Mouse (Mus musculus) spleen, adult 2 months (tissue): ENCODE measurements around the gene Hist2h2ac. TPM values are rescaled to one million over a fixed set of nuclear protein-coding genes. Genes with fewer than 3 reads are reported as not detected.
A peak's percentile ranks its signal among the peaks of the same experiment; 100 is the strongest.
"Not testable (repeated sequence)": the region's sequence is repeated elsewhere in the genome, so short reads cannot be mapped to it uniquely, and the experiment has no call there.

ENCODE experiments used
- DNase-seq, 2 experiments: peaks; one replicate each; pipeline versions ENCODE4 v3.0.0 to v3.0.0-alpha.2; 2012 to 2021; ENCODE audit warnings: low spot score in 2 of 2, low read depth in 1 of 2
- H3K27ac ChIP-seq: fragments of 200-500 bp; 2 replicates; pipeline ENCODE4 v1.5.1; 2012; ENCODE audit warnings: low read length, inconsistent platforms; ENCODE audit not compliant: insufficient read depth
- H3K27me3 ChIP-seq: fragments of 200-500 bp; 2 replicates; pipeline ENCODE4 v1.6.1; 2012; ENCODE audit warnings: mild to moderate bottlenecking, moderate library complexity, low read length, inconsistent platforms; ENCODE audit not compliant: control insufficient read depth, insufficient read depth
- H3K36me3 ChIP-seq: fragments of 200-500 bp; 2 replicates; pipeline ENCODE4 v1.6.1; 2012; ENCODE audit warnings: mild to moderate bottlenecking, low read length, inconsistent platforms; ENCODE audit not compliant: control insufficient read depth, insufficient read depth
- H3K4me1 ChIP-seq: fragments of 200-500 bp; 2 replicates; pipeline ENCODE4 v1.6.1; 2011; ENCODE audit warnings: inconsistent platforms; ENCODE audit not compliant: control insufficient read depth, insufficient read depth, insufficient read length
- H3K4me3 ChIP-seq: fragments of 200-500 bp; 2 replicates; pipeline ENCODE4 v1.5.1; 2011; ENCODE audit warnings: mild to moderate bottlenecking, inconsistent platforms; ENCODE audit not compliant: insufficient read depth, insufficient read length; ENCODE audit errors: extremely low read depth
- CTCF ChIP-seq: fragments of 200-500 bp; IDR thresholded peaks from 2 replicates; pipeline ENCODE4 v1.5.1; 2011; ENCODE audit warnings: mild to moderate bottlenecking, inconsistent platforms; ENCODE audit not compliant: insufficient read depth, insufficient read length, insufficient replicate concordance; ENCODE audit errors: extremely low read depth
- POLR2A ChIP-seq: fragments of 200-500 bp; IDR thresholded peaks from 2 replicates; pipeline ENCODE4 v1.6.1; 2011; ENCODE audit warnings: low read depth, low read length, inconsistent platforms
- WGBS: fragments of 180-500 bp; shearing (Covaris S2); methylation state at CpG from one replicate; pipeline ENCODE4 v1.1.7; 2018; 5-methylcytosine and 5-hydroxymethylcytosine counted together
- polyA plus RNA-seq: library from polyadenylated mRNA; depleted of rRNA; stranded (reverse); fragments of >200 nt; gene quantifications from 2 replicates; pipeline ENCODE4 v1.2.3, GENCODE M21; 2012; rRNA removed

The Hist2h2ac gene
- polyA plus RNA-seq: 31.1 and 44.3 TPM in 2 replicates

DNA sequence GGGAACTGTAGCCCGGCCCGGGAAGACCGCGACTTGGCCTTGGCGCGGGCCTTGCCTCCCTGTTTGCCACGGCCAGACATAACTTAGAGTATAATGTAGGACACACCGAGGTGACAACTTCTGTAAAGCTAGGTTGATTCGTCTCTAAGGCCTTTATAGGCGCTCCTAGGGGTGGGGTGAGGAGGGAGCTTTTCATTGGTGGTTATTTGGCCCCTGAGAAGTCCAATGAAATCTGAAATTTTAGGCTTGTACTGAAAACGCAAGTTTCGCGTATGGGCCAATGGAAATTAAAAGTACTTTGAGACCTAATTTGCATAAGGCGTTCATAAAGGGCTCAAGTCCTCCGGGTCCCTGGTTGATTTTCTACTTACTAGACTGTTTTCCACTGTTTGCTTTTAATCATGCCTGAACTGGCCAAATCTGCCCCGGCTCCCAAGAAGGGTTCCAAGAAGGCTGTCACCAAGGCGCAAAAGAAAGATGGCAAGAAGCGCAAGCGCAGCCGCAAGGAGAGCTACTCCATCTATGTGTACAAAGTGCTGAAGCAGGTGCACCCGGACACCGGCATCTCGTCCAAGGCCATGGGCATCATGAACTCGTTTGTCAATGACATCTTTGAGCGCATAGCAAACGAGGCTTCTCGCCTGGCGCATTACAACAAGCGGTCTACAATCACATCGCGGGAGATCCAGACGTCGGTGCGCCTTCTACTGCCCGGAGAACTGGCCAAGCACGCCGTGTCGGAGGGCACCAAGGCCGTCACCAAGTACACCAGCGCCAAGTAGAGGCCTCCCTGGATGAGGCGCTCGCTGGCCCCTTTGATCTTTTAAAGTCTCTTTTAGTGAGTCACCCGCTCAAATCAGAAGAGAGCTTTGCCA is at the start of gene Hist2h2ac, which contains the start of gene Hist2h2be:
TSS of gene Hist2h2ac (minus strand) at position 116 of the 875 bp plus-strand sequence.
TSS of gene Hist2h2be (plus strand) at position 355 of the 875 bp plus-strand sequence.
- DNase-seq: peak; percentile 82 to 94
- Histone ChIP-seq H3K27me3 (no peaks in the 10 kb centered on the region), H3K4me1 (peaks cover 9% of the 10 kb centered on the region), H3K36me3 (no peaks in the 10 kb centered on the region), H3K4me3 (peak within 1 kb of the TSS; percentile 85), H3K27ac (peak within 1 kb of the TSS; percentile 100)
- TF ChIP-seq POLR2A (peak; percentile 94), CTCF (no peak)
- WGBS: under 1% methylated on average over 43 of the region's 43 CpGs

DNA sequence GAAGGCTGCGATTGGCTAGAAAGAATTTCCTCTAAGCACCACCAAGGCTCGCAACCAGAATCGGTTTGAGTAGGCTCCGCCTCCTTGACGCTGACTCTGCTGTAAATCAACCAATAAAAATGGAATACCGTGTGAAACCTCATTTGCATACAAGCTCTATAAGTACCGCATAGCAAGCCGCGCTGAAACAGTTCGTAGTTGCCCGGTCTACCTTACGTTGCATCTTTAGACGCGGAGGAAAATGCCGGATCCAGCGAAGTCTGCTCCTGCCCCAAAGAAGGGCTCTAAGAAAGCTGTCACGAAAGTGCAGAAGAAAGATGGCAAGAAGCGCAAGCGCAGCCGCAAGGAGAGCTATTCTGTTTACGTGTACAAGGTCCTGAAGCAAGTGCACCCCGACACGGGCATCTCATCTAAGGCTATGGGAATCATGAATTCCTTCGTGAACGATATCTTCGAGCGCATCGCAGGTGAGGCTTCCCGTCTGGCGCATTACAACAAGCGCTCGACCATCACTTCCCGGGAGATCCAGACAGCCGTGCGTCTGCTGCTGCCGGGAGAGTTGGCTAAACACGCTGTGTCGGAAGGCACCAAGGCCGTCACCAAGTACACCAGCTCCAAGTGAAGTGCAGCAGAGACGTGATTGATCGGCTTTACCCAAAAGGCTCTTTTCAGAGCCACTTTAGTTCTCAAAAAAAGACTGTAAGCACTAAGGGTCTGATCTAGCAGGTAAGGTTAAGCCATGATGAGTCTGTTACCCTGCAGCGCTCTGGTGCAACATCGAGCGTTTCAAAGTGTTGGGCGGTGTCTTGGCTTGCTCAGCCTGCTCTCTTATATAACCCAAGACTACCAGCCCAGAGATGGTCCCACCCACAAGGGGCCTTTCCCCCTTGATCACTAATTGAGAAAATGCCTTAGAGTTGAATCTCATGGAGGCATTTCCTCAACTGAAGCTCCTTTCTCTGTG is 49.1 kb upstream of the Hist2h2ac start, which contains the start of gene Hist2h2bb:
TSS of gene Hist2h2bb (plus strand) at position 242 of the 964 bp plus-strand sequence.
- TF ChIP-seq POLR2A (peak; percentile 99), CTCF (no peak)
- Histone ChIP-seq H3K4me3 (peak within 1 kb of the TSS; percentile 73), H3K27ac (peak within 1 kb of the TSS; percentile 97), H3K4me1 (peaks cover 6% of the 10 kb centered on the region; the same call in 1 of the 2 replicates), H3K36me3 (no peaks in the 10 kb centered on the region), H3K27me3 (no peaks in the 10 kb centered on the region)
- under 1% methylated on average over 45 of the region's 45 CpGs for WGBS
- DNase-seq: peak; percentile 83 to 97

DNA sequence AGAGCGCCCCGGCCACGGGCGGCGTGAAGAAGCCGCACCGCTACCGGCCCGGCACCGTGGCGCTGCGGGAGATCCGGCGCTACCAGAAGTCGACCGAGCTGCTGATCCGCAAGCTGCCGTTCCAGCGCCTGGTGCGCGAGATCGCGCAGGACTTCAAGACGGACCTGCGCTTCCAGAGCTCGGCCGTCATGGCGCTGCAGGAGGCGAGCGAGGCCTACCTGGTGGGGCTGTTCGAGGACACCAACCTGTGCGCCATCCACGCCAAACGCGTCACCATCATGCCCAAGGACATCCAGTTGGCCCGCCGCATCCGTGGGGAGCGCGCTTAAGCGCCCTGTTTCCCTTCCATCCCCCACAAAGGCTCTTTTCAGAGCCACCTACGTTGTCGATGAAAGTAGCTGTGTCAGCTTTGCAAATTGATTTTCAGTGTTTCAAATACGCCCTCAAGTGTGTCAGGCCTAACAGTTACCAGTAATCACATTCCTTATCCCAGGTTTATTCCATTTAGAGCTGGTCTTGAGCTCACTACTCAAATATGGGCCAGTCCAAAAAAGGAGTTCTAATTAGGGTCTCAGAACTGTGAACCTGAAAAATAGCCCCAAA is 48.2 kb upstream of the Hist2h2ac start:
- under 1% methylated on average over 16 of the region's 44 CpGs for WGBS
- DNase-seq, H3K36me3 ChIP-seq, H3K4me1 ChIP-seq, H3K27me3 ChIP-seq: not testable (repeated sequence)
- Histone ChIP-seq H3K4me3 (peak overlapping the region; percentile 58), H3K27ac (peak overlapping the region; percentile 97)

DNA sequence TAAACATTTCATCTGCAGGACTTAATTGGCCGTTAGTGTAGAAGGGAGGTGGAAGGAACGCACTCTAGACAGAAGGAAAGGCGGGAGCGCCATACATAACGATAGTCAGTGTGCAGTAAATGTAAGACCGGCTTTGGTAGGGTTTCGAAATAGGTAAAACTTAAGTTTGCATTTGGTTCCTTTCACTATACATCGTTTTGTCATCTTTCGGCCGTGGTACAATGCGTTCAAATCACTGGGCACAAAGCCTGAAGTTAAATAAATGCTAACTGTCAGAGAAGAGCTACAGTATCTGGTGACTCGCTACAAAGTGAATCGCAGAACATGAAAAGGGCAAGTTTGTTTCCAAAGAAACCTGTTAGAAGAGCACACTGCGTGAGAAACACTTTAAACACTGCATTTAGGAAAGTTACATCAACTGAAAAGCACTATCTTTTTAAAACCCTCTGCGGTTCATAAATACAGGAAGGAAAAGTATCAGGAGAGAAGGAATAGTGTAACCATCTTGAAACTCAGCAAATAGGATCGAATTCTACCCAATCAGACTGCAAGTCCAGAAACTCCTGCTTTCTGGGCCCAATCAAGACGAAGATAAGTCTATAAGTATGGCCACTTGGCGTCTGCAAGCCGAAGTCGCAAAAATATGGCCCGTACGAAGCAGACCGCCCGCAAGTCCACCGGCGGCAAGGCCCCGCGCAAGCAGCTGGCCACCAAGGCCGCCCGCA is 47.5 kb upstream of the Hist2h2ac start, which contains the start of gene Hist2h3b:
TSS of gene Hist2h3b (plus strand) at position 604 of the 725 bp plus-strand sequence.
- Histone ChIP-seq H3K4me1 (peaks cover 7% of the 10 kb centered on the region; the same call in 1 of the 2 replicates), H3K4me3 (peak within 1 kb of the TSS; percentile 73), H3K27ac (peak within 1 kb of the TSS; percentile 97), H3K36me3 (no peaks in the 10 kb centered on the region), H3K27me3 (no peaks in the 10 kb centered on the region)
- peak; percentile 69 to 75 for DNase-seq
- WGBS: 21% methylated on average over 30 of the region's 30 CpGs
- no peak for TF ChIP-seq CTCF
- peak; percentile 94 for TF ChIP-seq POLR2A

DNA sequence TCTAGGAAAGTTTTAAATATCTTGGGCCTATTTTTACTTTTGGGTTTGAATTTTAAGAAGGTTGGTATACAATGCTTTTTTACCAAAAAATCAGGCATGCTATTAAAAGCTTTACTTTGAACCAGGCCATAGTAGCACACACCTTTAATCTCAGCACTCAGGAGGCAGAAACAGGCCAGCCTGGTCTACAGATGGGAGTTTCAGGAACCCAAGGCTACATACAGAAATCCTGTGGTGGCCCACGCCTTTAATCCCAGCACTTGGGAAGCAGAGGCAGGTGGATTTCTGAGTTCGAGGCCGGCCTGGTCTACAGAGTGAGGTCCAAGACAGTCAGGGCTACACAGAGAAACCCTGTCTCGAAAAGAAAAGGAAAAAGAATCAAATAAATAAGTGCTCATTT is 46.9 kb upstream of the Hist2h2ac start:
- Histone ChIP-seq H3K4me3 (no peak overlapping the region), H3K27me3 (no peaks in the 10 kb centered on the region), H3K27ac (peak overlapping the region; percentile 8; the same call in 1 of the 2 replicates), H3K4me1 (peaks cover 7% of the 10 kb centered on the region; the same call in 1 of the 2 replicates), H3K36me3 (no peaks in the 10 kb centered on the region)
- WGBS: 75% methylated on average over 4 of the region's 4 CpGs
- TF ChIP-seq POLR2A (no peak), CTCF (no peak)
- no peak for DNase-seq

DNA sequence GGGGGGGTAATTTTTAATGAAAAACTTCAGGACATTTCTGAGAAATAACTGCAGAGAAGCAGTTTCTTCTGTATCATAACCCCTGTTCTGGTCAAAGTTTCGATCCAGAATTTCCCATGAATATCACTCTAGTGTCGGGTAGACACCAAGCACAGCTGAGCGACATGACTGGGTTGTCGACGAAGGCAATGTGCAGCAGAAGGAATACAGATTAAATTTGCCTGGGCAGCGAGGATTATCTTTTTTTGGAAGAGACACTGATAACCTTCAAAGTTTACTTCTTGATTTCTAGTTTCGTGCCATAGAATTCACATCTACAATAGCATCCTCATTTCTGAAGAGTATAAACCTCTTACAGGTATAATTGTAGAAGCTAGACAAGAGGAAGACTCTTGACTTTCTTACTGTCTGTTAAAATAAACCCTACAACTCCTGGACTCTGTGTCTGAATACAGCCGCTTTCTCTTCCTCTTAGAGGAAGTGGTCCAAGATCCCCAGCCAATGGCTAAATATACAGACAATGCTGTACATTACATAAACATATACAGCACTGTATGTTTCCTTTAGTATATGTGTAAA is 45.5 kb upstream of the Hist2h2ac start:
- Histone ChIP-seq H3K4me1 (peaks cover 7% of the 10 kb centered on the region; the same call in 1 of the 2 replicates), H3K27ac (no peak overlapping the region), H3K27me3 (no peaks in the 10 kb centered on the region), H3K4me3 (no peak overlapping the region), H3K36me3 (no peaks in the 10 kb centered on the region)
- WGBS: 70% methylated on average over 8 of the region's 8 CpGs
- TF ChIP-seq POLR2A (no peak), CTCF (no peak)
- DNase-seq: no peak
